Comparison of ENCODE assay signal across 10 mouse cellular contexts in the genomic region with DNA sequence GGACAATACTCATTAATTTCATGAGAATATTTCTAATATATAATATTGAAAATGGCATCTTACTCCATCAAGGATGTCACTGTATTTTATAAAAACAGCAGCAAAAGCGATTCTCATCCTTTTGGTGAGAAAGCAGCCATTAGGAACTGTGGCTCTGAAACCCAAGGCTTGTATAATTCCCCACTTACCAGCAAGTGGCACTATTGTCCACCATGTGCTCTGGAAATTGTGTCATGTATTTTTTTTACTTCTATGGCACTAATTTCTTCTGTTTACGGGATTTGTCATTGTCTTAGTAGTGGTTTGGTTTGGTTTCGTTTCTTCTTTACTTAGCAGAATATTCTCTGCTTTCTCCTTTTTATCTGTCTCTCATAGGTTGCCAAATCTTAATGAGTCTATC.
A peak's percentile ranks its signal among the peaks of the same experiment; 100 is the strongest.
DNase-seq lines count a peak whose midpoint lies in the region; ATAC-seq and TF ChIP-seq lines count a peak whose summit lies in the region.
"Had no signal": no experiment of that assay in that cellular context is flagged by ENCODE, and none has a peak within 500 bp of the region (broad histone marks: within the 10 kb centered on the region; RNA-seq: fewer than 3 reads in every experiment).

No protein-coding gene starts in this region.

- no peaks in the 10 kb centered on the region for H3K9me3 ChIP-seq in heart, postnatal 0 days (replicated peaks; ENCODE audit: control insufficient read depth, low read length)
- H3K9me3 ChIP-seq: heart, embryonic 15.5 days had no signal

- no peak overlapping the region for H3K4me3 ChIP-seq in heart, postnatal 0 days (ENCODE audit: low read depth, low read length)
- H3K4me3 ChIP-seq in thymus, adult 2 months (ENCODE audit: control insufficient read depth, insufficient read depth, low read length): no peak overlapping the region
- H3K4me3 ChIP-seq: heart, embryonic 15.5 days; midbrain, embryonic 12.5 days had no signal

- TF ChIP-seq POLR2A in thymus, adult 2 months (IDR thresholded peaks at IDR 0.05; ENCODE audit: control insufficient read depth, extremely low read depth, insufficient read depth, low read length, poor library complexity): no peak

- H3K4me1 ChIP-seq in heart, postnatal 0 days (ENCODE audit: control insufficient read depth, insufficient read depth): no peaks in the 10 kb centered on the region
- no peaks in the 10 kb centered on the region for H3K4me1 ChIP-seq in thymus, adult 2 months (replicated peaks; ENCODE audit: control insufficient read depth, insufficient read depth, low read length)
- H3K4me1 ChIP-seq: heart, embryonic 15.5 days; midbrain, embryonic 12.5 days had no signal

- no peak for DNase-seq in heart, postnatal 0 days (ENCODE audit: low spot score)
- no peak for DNase-seq in heart, adult 18-20 months
- DNase-seq in thymus, adult 2 months: peak; percentile 30
- DNase-seq in thymus, adult 18-20 months: no peak
- peak; percentile 29 for DNase-seq in thymus, postnatal 4 days
- no peak for DNase-seq in heart, adult 8-10 months (ENCODE audit: low spot score)
- no peak for DNase-seq in adrenal gland, adult 18-20 months (ENCODE audit: low spot score in 2 of 2)

- no peak overlapping the region for H3K9ac ChIP-seq in heart, postnatal 0 days (replicated peaks; ENCODE audit: low read depth, low read length)
- H3K9ac ChIP-seq: heart, embryonic 15.5 days; midbrain, embryonic 12.5 days had no signal

- TF ChIP-seq EP300 in heart, postnatal 0 days (IDR thresholded peaks at IDR 0.05; ENCODE audit: low read depth): no peak

- H3K36me3 ChIP-seq in heart, postnatal 0 days (replicated peaks; ENCODE audit: control insufficient read depth, insufficient read depth, low read length): no peaks in the 10 kb centered on the region
- H3K36me3 ChIP-seq in thymus, adult 2 months (ENCODE audit: control insufficient read depth, insufficient read depth, low read length): no peaks in the 10 kb centered on the region
- H3K36me3 ChIP-seq: heart, embryonic 15.5 days; midbrain, embryonic 12.5 days had no signal

- no peak for ATAC-seq in heart, postnatal 0 days (ENCODE audit: insufficient read depth, low read depth)
- peak; percentile 95 for ATAC-seq in inflammation-experienced regulatory T-cells, adult 6 months

- H3K27ac ChIP-seq in heart, postnatal 0 days (ENCODE audit: low read depth): no peak overlapping the region
- no peak overlapping the region for H3K27ac ChIP-seq in thymus, adult 2 months (ENCODE audit: control insufficient read depth, insufficient read depth, low read length)
- H3K27ac ChIP-seq: heart, embryonic 15.5 days; midbrain, embryonic 12.5 days had no signal

- H3K4me2 ChIP-seq in heart, postnatal 0 days (ENCODE audit: low read depth, low read length): no peak overlapping the region
- H3K4me2 ChIP-seq: heart, embryonic 15.5 days; midbrain, embryonic 12.5 days had no signal

- H3K27me3 ChIP-seq in heart, postnatal 0 days (ENCODE audit: control insufficient read depth, insufficient read depth, low read length): no peaks in the 10 kb centered on the region
- no peaks in the 10 kb centered on the region for H3K27me3 ChIP-seq in thymus, adult 2 months (ENCODE audit: control insufficient read depth, insufficient read depth, low read length)
- H3K27me3 ChIP-seq: heart, embryonic 15.5 days; midbrain, embryonic 12.5 days had no signal

- 45% methylated on average over 3 of the region's 3 CpGs for WGBS in heart, postnatal 0 days
- WGBS in thymus, adult 2 months: 20% methylated on average over 3 of the region's 3 CpGs

- peak; percentile 27 for TF ChIP-seq CTCF in heart, postnatal 0 days (IDR thresholded peaks at IDR 0.05; ENCODE audit: low read depth)
- no peak for TF ChIP-seq CTCF in thymus, adult 2 months (IDR thresholded peaks at IDR 0.05; ENCODE audit: borderline replicate concordance, control insufficient read depth, extremely low read depth, insufficient read depth, low read length, poor library complexity)

Comparison
In these comparisons a context has a peak if more than half of its experiments do, and no peak if none do; other contexts are left out.
1. DNase-seq: peak in thymus, adult 2 months (single experiment) and thymus, postnatal 4 days (single experiment); none in heart, postnatal 0 days (single experiment), heart, adult 18-20 months (0 of 2), thymus, adult 18-20 months (0 of 2), heart, adult 8-10 months (single experiment) and adrenal gland, adult 18-20 months (0 of 2).